Mouse (Mus musculus) ES-E14 (cell line): ENCODE results near the gene Med13l. TPM values are rescaled to one million over a fixed set of nuclear protein-coding genes. Genes with fewer than 3 reads are reported as not detected.

ENCODE experiments used
- DNase-seq: peaks from one replicate; pipeline ENCODE4 v3.0.0-alpha.2; 2013; ENCODE audit warnings: low read depth, low spot score
- H3K27ac ChIP-seq: 2 replicates; pipeline ENCODE4 v1.5.1; 2012; ENCODE audit warnings: low read depth, mild to moderate bottlenecking, low read length, moderate library complexity, mixed read lengths; ENCODE audit not compliant: poor library complexity, insufficient read depth, severe bottlenecking
- H3K36me3 ChIP-seq: 2 replicates; pipeline ENCODE4 v1.6.1; 2012; ENCODE audit warnings: mild to moderate bottlenecking, low read length, moderate library complexity, mixed read lengths; ENCODE audit not compliant: control insufficient read depth, poor library complexity, insufficient read depth, severe bottlenecking
- H3K4me1 ChIP-seq, 2 experiments: fragments of 150-350 bp in 1 of 2; sonication (generic) in 1 of 2; 2 replicates each; pipeline ENCODE4 v1.6.1; 2012; ENCODE audit warnings: low read length in 2 of 2, mild to moderate bottlenecking in 1 of 2, mixed read lengths in 1 of 2; ENCODE audit not compliant: control insufficient read depth in 2 of 2, insufficient read depth in 2 of 2, poor library complexity in 1 of 2
- H3K4me3 ChIP-seq, 2 experiments: fragments of 150-350 bp in 1 of 2; sonication (generic) in 1 of 2; 2 replicates each; pipeline ENCODE4 v1.5.1; 2012; ENCODE audit warnings: low read length in 2 of 2, low read depth in 1 of 2, mild to moderate bottlenecking in 1 of 2, mixed read lengths in 1 of 2; ENCODE audit not compliant: insufficient read depth in 1 of 2, poor library complexity in 1 of 2, severe bottlenecking in 1 of 2
- H3K9ac ChIP-seq: 2 replicates; pipeline ENCODE4 v1.6.1; 2012; ENCODE audit warnings: low read depth, mild to moderate bottlenecking, low read length, mixed read lengths; ENCODE audit not compliant: poor library complexity, insufficient read depth, severe bottlenecking
- H3K9me3 ChIP-seq: fragments of 150-350 bp; sonication (generic); 2 replicates; pipeline ENCODE4 v1.6.1; 2012; ENCODE audit warnings: low read depth, mild to moderate bottlenecking, low read length; ENCODE audit not compliant: control insufficient read depth, insufficient read depth
- CHD2 ChIP-seq: IDR thresholded peaks from 2 replicates; pipeline ENCODE4 v1.6.1; 2014; ENCODE audit warnings: mild to moderate bottlenecking, low read depth, low read length, inconsistent platforms
- HCFC1 ChIP-seq: IDR thresholded peaks from 2 replicates; pipeline ENCODE4 v1.6.1; 2012; ENCODE audit warnings: low read length, inconsistent platforms, borderline replicate concordance; ENCODE audit not compliant: insufficient read depth
- MAFK ChIP-seq: IDR thresholded peaks from 2 replicates; pipeline ENCODE4 v1.6.1; 2014; ENCODE audit warnings: mild to moderate bottlenecking, low read depth, low read length, inconsistent platforms; ENCODE audit not compliant: insufficient read depth
- ZC3H11A ChIP-seq: IDR thresholded peaks from 2 replicates; pipeline ENCODE4 v1.6.1; 2012; ENCODE audit warnings: low read depth, mild to moderate bottlenecking, inconsistent platforms, low read length, borderline replicate concordance
- ZNF384 ChIP-seq: IDR thresholded peaks from 2 replicates; pipeline ENCODE4 v1.6.1; 2012; ENCODE audit warnings: low read depth, low read length, inconsistent platforms
- in situ Hi-C, 2 experiments: fragments of 600-800 bp; cut with MboI; formaldehyde crosslinking; loops; one replicate each; pipeline ENCODE4 v1.15.1; 2025; ENCODE audit warnings: low sequenced_read_pairs in 2 of 2, inconsistent platforms in 1 of 2; ENCODE audit not compliant: unreplicated experiment in 2 of 2
- total RNA-seq: library from RNA; depleted of rRNA; stranded (reverse); fragments of 300-350 nt; gene quantifications from 2 replicates; pipeline ENCODE4 v1.2.3, GENCODE M21; 2012

Med13l gene
- total RNA-seq, 1 experiment: 52.4 TPM

GRCm38 (mm10) chr5:118809588-118809987 lies 249.1 kb downstream of the Med13l start:
- DNase-seq: no peak
- no peaks in the 10 kb centered on the region for H3K36me3 ChIP-seq
- H3K9me3 ChIP-seq: no peaks in the 10 kb centered on the region
- no peak overlapping the region for H3K27ac ChIP-seq
- in situ Hi-C loops: no loop called here
- H3K4me1 ChIP-seq: peaks cover 9 to 18% of the 10 kb centered on the region in 2 experiments
- no peak for TF ChIP-seq HCFC1
- TF ChIP-seq ZNF384: no peak
- no peak for TF ChIP-seq MAFK
- no peak for TF ChIP-seq CHD2
- no peak for TF ChIP-seq ZC3H11A
- no peak overlapping the region for H3K4me3 ChIP-seq
- no peak overlapping the region for H3K9ac ChIP-seq

GRCm38 (mm10) chr5:118811690-118812089 lies 251.2 kb downstream of the Med13l start:
- Histone ChIP-seq H3K9ac (no peak overlapping the region), H3K9me3 (no peaks in the 10 kb centered on the region), H3K27ac (no peak overlapping the region), H3K4me1 (peaks cover 16 to 33% of the 10 kb centered on the region in 2 experiments), H3K36me3 (no peaks in the 10 kb centered on the region), H3K4me3 (no peak overlapping the region)
- DNase-seq: no peak
- in situ Hi-C loops: no loop called here
- TF ChIP-seq ZC3H11A (no peak), ZNF384 (no peak), CHD2 (no peak), MAFK (no peak), HCFC1 (no peak)

GRCm38 (mm10) chr5:118812421-118812820 lies 251.9 kb downstream of the Med13l start:
- H3K27ac ChIP-seq: no peak overlapping the region
- no peaks in the 10 kb centered on the region for H3K9me3 ChIP-seq
- peaks cover 16 to 35% of the 10 kb centered on the region in 2 experiments for H3K4me1 ChIP-seq
- no peaks in the 10 kb centered on the region for H3K36me3 ChIP-seq
- in situ Hi-C loops: no loop called here
- no peak overlapping the region for H3K9ac ChIP-seq
- no peak for TF ChIP-seq ZC3H11A
- TF ChIP-seq ZNF384: no peak
- no peak for TF ChIP-seq CHD2
- TF ChIP-seq HCFC1: no peak
- no peak for TF ChIP-seq MAFK
- H3K4me3 ChIP-seq: no peak overlapping the region
- no peak for DNase-seq

- TF ChIP-seq MAFK (no peak), HCFC1 (no peak), ZNF384 (no peak), ZC3H11A (no peak), CHD2 (no peak)
- Histone ChIP-seq H3K9me3 (no peaks in the 10 kb centered on the region), H3K9ac (no peak overlapping the region), H3K36me3 (no peaks in the 10 kb centered on the region), H3K4me3 (no peak overlapping the region), H3K27ac (no peak overlapping the region), H3K4me1 (peaks cover 16 to 36% of the 10 kb centered on the region in 2 experiments)
- no peak for DNase-seq
- in situ Hi-C loops: no loop called here
Observed at GRCm38 (mm10) chr5:118812947-118813401, 252.5 kb downstream of the Med13l start.

GRCm38 (mm10) chr5:118814052-118814451 lies 253.6 kb downstream of the Med13l start:
- H3K9me3 ChIP-seq: no peaks in the 10 kb centered on the region
- no peak overlapping the region for H3K4me3 ChIP-seq
- no peak overlapping the region for H3K9ac ChIP-seq
- in situ Hi-C loops: no loop called here
- peaks cover 13 to 35% of the 10 kb centered on the region in 2 experiments for H3K4me1 ChIP-seq
- H3K27ac ChIP-seq: no peak overlapping the region
- DNase-seq: no peak
- H3K36me3 ChIP-seq: no peaks in the 10 kb centered on the region
- 0 out of 2 replicates have a peak, but pooled peaks have one; percentile 18 for TF ChIP-seq ZC3H11A
- TF ChIP-seq HCFC1: no peak
